Mouse (Mus musculus) olfactory bulb, adult 2 months (tissue): Measurements from ENCODE around the gene Sacm1l.

Experiments
- CTCF ChIP-seq: fragments of 200-500 bp; IDR thresholded peaks from 2 replicates; pipeline ENCODE4 v1.5.1; 2012; ENCODE audit warnings: low read depth, mild to moderate bottlenecking, low read length, moderate library complexity; ENCODE audit not compliant: insufficient read depth
- POLR2A ChIP-seq: fragments of 200-500 bp; IDR thresholded peaks from 2 replicates; pipeline ENCODE4 v1.6.1; 2012; ENCODE audit warnings: mild to moderate bottlenecking, low read depth, low read length, moderate library complexity; ENCODE audit not compliant: insufficient read depth

- no peak for TF ChIP-seq CTCF
- no peak for TF ChIP-seq POLR2A
Measured at GRCm38 (mm10) chr9:123485561-123485960, 44.0 kb upstream of the Sacm1l start.
